Mouse (Mus musculus): ENCODE measurements at regions not wholly inside any gene's neighbourhood (a gene's known extent, or its start where the extent isn't known, plus 50 kb on each side); places are given as distances from the start of the nearest gene placed in this dataset.

GRCm38 (mm10) chr8:89152331-89152730 lies 108.4 kb upstream of the Sall1 start:
- no peak for DNase-seq

- no peak for DNase-seq
Observed at GRCm38 (mm10) chr8:89150952-89151351, 107.0 kb upstream of the Sall1 start.

GRCm38 (mm10) chr8:89141529-89142235 lies 97.7 kb upstream of the Sall1 start:
- DNase-seq: no peak

GRCm38 (mm10) chr8:89139876-89140275 lies 95.9 kb upstream of the Sall1 start:
- DNase-seq: no peak

- no peak for DNase-seq
Observed at GRCm38 (mm10) chr8:89138416-89139125, 94.6 kb upstream of the Sall1 start.

GRCm38 (mm10) chr8:89134581-89135484 lies 90.9 kb upstream of the Sall1 start:
- no peak for DNase-seq

GRCm38 (mm10) chr8:89134058-89134457 lies 90.1 kb upstream of the Sall1 start:
- no peak for DNase-seq

- no peak for DNase-seq
Observed at GRCm38 (mm10) chr8:89121051-89121450, 77.1 kb upstream of the Sall1 start.

GRCm38 (mm10) chr8:89107895-89108660 lies 64.1 kb upstream of the Sall1 start:
- no peak for DNase-seq

GRCm38 (mm10) chr8:89106346-89106745 lies 62.4 kb upstream of the Sall1 start:
- no peak for DNase-seq

- no peak for DNase-seq
Observed at GRCm38 (mm10) chr8:89097396-89097795, 53.4 kb upstream of the Sall1 start.

Measured in cerebellum, adult 18-20 months (tissue).